Mouse (Mus musculus) MEL (cell line): Measurements from ENCODE around the gene Exosc1. TPM values are rescaled to one million over a fixed set of nuclear protein-coding genes. Genes with fewer than 3 reads are reported as not detected.

ENCODE experiments used
- DNase-seq: peaks from one replicate; pipeline ENCODE4 v3.0.0; 2011; ENCODE audit warnings: low read depth, low spot score
- H3K27ac ChIP-seq: 2 replicates; pipeline ENCODE4 v1.5.1; 2012; ENCODE audit warnings: low read depth, mild to moderate bottlenecking, control low read depth, low read length, moderate library complexity; ENCODE audit not compliant: control insufficient read depth
- H3K27me3 ChIP-seq, 2 experiments: fragments of 150-350 bp in 1 of 2; sonication (generic) in 1 of 2; 2 replicates each; pipeline ENCODE4 v1.6.1; 2012; ENCODE audit warnings: low read length in 2 of 2, mild to moderate bottlenecking in 2 of 2, improper control_type of control experiment in 1 of 2, moderate library complexity in 1 of 2; ENCODE audit not compliant: insufficient read depth in 2 of 2, control insufficient read depth in 1 of 2
- H3K36me3 ChIP-seq, 2 experiments: 2 replicates each; pipeline ENCODE4 v1.6.1; 2012 to 2014; ENCODE audit warnings: low read length in 2 of 2, improper control_type of control experiment in 1 of 2, inconsistent platforms in 1 of 2, mild to moderate bottlenecking in 1 of 2; ENCODE audit not compliant: insufficient read depth in 2 of 2, control insufficient read depth in 1 of 2
- H3K4me1 ChIP-seq, 2 experiments: fragments of 150-350 bp in 1 of 2; sonication (generic) in 1 of 2; 2 replicates each; pipeline ENCODE4 v1.6.1; 2012; ENCODE audit warnings: low read length in 2 of 2, improper control_type of control experiment in 1 of 2, mild to moderate bottlenecking in 1 of 2; ENCODE audit not compliant: insufficient read depth in 2 of 2, control insufficient read depth in 1 of 2
- H3K4me3 ChIP-seq, 2 experiments: fragments of 150-350 bp in 1 of 2; sonication (generic) in 1 of 2; 2 replicates each; pipeline ENCODE4 v1.5.1; 2012; ENCODE audit warnings: low read depth in 2 of 2, low read length in 2 of 2, mild to moderate bottlenecking in 2 of 2, moderate library complexity in 2 of 2, control low read depth in 1 of 2, improper control_type of control experiment in 1 of 2; ENCODE audit not compliant: control insufficient read depth in 1 of 2, insufficient read depth in 1 of 2
- H3K79me2 ChIP-seq: 2 replicates; pipeline ENCODE4 v1.6.1; 2012; ENCODE audit warnings: mild to moderate bottlenecking, low read length, moderate library complexity; ENCODE audit not compliant: control insufficient read depth, poor library complexity, insufficient read depth
- H3K9ac ChIP-seq: 2 replicates; pipeline ENCODE4 v1.6.1; 2012; ENCODE audit warnings: low read depth, mild to moderate bottlenecking, control low read depth, low read length, moderate library complexity; ENCODE audit not compliant: control insufficient read depth, poor library complexity, severe bottlenecking
- H3K9me3 ChIP-seq: fragments of 150-350 bp; sonication (generic); replicated peaks from 2 replicates; pipeline ENCODE4 v1.6.1; 2012; ENCODE audit warnings: mild to moderate bottlenecking, low read length, improper control_type of control experiment, moderate library complexity; ENCODE audit not compliant: insufficient read depth
- CHD1 ChIP-seq: IDR thresholded peaks from 2 replicates; pipeline ENCODE4 v1.6.1; 2012; ENCODE audit warnings: low read depth, mild to moderate bottlenecking, inconsistent platforms, low read length, improper control_type of control experiment
- CHD2 ChIP-seq: IDR thresholded peaks from 2 replicates; pipeline ENCODE4 v1.6.1; 2011; ENCODE audit warnings: low read length, improper control_type of control experiment
- CTCF ChIP-seq, 3 experiments: IDR thresholded peaks in 2 of 3; conservative IDR thresholded peaks in 1 of 3; 2 replicates each; pipeline ENCODE4 v1.5.1; 2011 to 2012; ENCODE audit warnings: low read length in 3 of 3, low read depth in 2 of 3, mild to moderate bottlenecking in 2 of 3, improper control_type of control experiment in 1 of 3, inconsistent platforms in 1 of 3, mixed read lengths in 1 of 3, moderate library complexity in 1 of 3; ENCODE audit not compliant: control insufficient read depth in 1 of 3, insufficient read depth in 1 of 3, poor library complexity in 1 of 3, severe bottlenecking in 1 of 3
- E2F4 ChIP-seq: IDR thresholded peaks from 2 replicates; pipeline ENCODE4 v1.6.1; 2011; ENCODE audit warnings: low read depth, low read length, improper control_type of control experiment, borderline replicate concordance
- ELF1 ChIP-seq: IDR thresholded peaks from 2 replicates; pipeline ENCODE4 v1.6.1; 2014; ENCODE audit warnings: low read depth, mild to moderate bottlenecking, inconsistent platforms, low read length, improper control_type of control experiment, moderate library complexity
- EP300 ChIP-seq, 2 experiments: IDR thresholded peaks; 2 replicates each; pipeline ENCODE4 v1.6.1; 2011; ENCODE audit warnings: improper control_type of control experiment in 2 of 2, low read length in 2 of 2, low read depth in 1 of 2, mild to moderate bottlenecking in 1 of 2
- ETS1 ChIP-seq: IDR thresholded peaks from 2 replicates; pipeline ENCODE4 v1.6.1; 2012; ENCODE audit warnings: low read depth, mild to moderate bottlenecking, inconsistent platforms, low read length, improper control_type of control experiment, moderate library complexity
- GABPA ChIP-seq: IDR thresholded peaks from 2 replicates; pipeline ENCODE4 v1.6.1; 2012; ENCODE audit warnings: low read depth, mild to moderate bottlenecking, inconsistent platforms, low read length, improper control_type of control experiment, moderate library complexity
- GATA1 ChIP-seq: IDR thresholded peaks from 2 replicates; pipeline ENCODE4 v1.6.1; 2011; ENCODE audit warnings: low read depth, low read length, improper control_type of control experiment
- HCFC1 ChIP-seq: IDR thresholded peaks from 2 replicates; pipeline ENCODE4 v1.6.1; 2012; ENCODE audit warnings: low read depth, mild to moderate bottlenecking, inconsistent platforms, low read length, improper control_type of control experiment, moderate library complexity
- JUND ChIP-seq: IDR thresholded peaks from 2 replicates; pipeline ENCODE4 v1.6.1; 2011; ENCODE audit warnings: low read depth, mild to moderate bottlenecking, improper control_type of control experiment, low read length
- KAT2A ChIP-seq: conservative IDR thresholded peaks from 2 replicates; pipeline ENCODE4 v1.6.1; 2012; ENCODE audit warnings: low read depth, low read length, improper control_type of control experiment, inconsistent platforms
- MAFK ChIP-seq: IDR thresholded peaks from 2 replicates; pipeline ENCODE4 v1.6.1; 2011; ENCODE audit warnings: low read depth, mild to moderate bottlenecking, low read length, improper control_type of control experiment, borderline replicate concordance
- MAX ChIP-seq: IDR thresholded peaks from 2 replicates; pipeline ENCODE4 v1.6.1; 2011; ENCODE audit warnings: low read length, improper control_type of control experiment
- MAZ ChIP-seq: IDR thresholded peaks from 2 replicates; pipeline ENCODE4 v1.6.1; 2012; ENCODE audit warnings: low read depth, mild to moderate bottlenecking, inconsistent platforms, low read length, improper control_type of control experiment
- MXI1 ChIP-seq: IDR thresholded peaks from 2 replicates; pipeline ENCODE4 v1.6.1; 2011; ENCODE audit warnings: mild to moderate bottlenecking, low read depth, low read length, improper control_type of control experiment
- MYB ChIP-seq: IDR thresholded peaks from 2 replicates; pipeline ENCODE4 v1.6.1; 2011; ENCODE audit warnings: mild to moderate bottlenecking, low read depth, low read length, improper control_type of control experiment
- MYC ChIP-seq: IDR thresholded peaks from 2 replicates; pipeline ENCODE4 v1.6.1; 2011; ENCODE audit warnings: low read depth, mild to moderate bottlenecking, low read length, improper control_type of control experiment, moderate library complexity
- NELFE ChIP-seq: IDR thresholded peaks from 2 replicates; pipeline ENCODE4 v1.6.1; 2011; ENCODE audit warnings: low read depth, low read length, improper control_type of control experiment
- NRF1 ChIP-seq: IDR thresholded peaks from 2 replicates; pipeline ENCODE4 v1.6.1; 2014; ENCODE audit warnings: low read depth, mild to moderate bottlenecking, inconsistent platforms, low read length, improper control_type of control experiment, moderate library complexity; ENCODE audit not compliant: poor library complexity, insufficient read depth, severe bottlenecking
- POLR2A ChIP-seq, 2 experiments: IDR thresholded peaks; 2 replicates each; pipeline ENCODE4 v1.6.1; 2011 to 2012; ENCODE audit warnings: low read length in 2 of 2, mild to moderate bottlenecking in 2 of 2, control low read depth in 1 of 2, improper control_type of control experiment in 1 of 2, low read depth in 1 of 2, moderate library complexity in 1 of 2; ENCODE audit not compliant: control insufficient read depth in 1 of 2, insufficient read depth in 1 of 2, poor library complexity in 1 of 2
- POLR2AphosphoS2 ChIP-seq: IDR thresholded peaks from 2 replicates; pipeline ENCODE4 v1.6.1; 2011; ENCODE audit warnings: low read length, improper control_type of control experiment
- POLR2AphosphoS5 ChIP-seq: IDR thresholded peaks from 2 replicates; pipeline ENCODE4 v1.6.1; 2012; ENCODE audit warnings: low read depth, borderline replicate concordance, mild to moderate bottlenecking, inconsistent platforms, low read length, moderate library complexity, mixed read lengths
- RAD21 ChIP-seq: IDR thresholded peaks from 2 replicates; pipeline ENCODE4 v1.6.1; 2011; ENCODE audit warnings: mild to moderate bottlenecking, low read depth, low read length, improper control_type of control experiment
- RCOR1 ChIP-seq: IDR thresholded peaks from 2 replicates; pipeline ENCODE4 v1.6.1; 2012; ENCODE audit warnings: low read depth, mild to moderate bottlenecking, inconsistent platforms, low read length, improper control_type of control experiment
- SIN3A ChIP-seq: IDR thresholded peaks from 2 replicates; pipeline ENCODE4 v1.6.1; 2012; ENCODE audit warnings: low read length, improper control_type of control experiment, inconsistent platforms
- SMC3 ChIP-seq: IDR thresholded peaks from 2 replicates; pipeline ENCODE4 v1.6.1; 2011; ENCODE audit warnings: low read depth, low read length, improper control_type of control experiment
- TAL1 ChIP-seq: IDR thresholded peaks from 2 replicates; pipeline ENCODE4 v1.6.1; 2012; ENCODE audit warnings: mild to moderate bottlenecking, inconsistent platforms, low read length, moderate library complexity, mixed read lengths
- TBP ChIP-seq: IDR thresholded peaks from 2 replicates; pipeline ENCODE4 v1.8.0; 2011; ENCODE audit warnings: low read depth, low read length, improper control_type of control experiment
- TCF12 ChIP-seq: IDR thresholded peaks from 2 replicates; pipeline ENCODE4 v1.6.1; 2014; ENCODE audit warnings: low read depth, mild to moderate bottlenecking, inconsistent platforms, low read length, improper control_type of control experiment, moderate library complexity
- USF1 ChIP-seq: IDR thresholded peaks from 2 replicates; pipeline ENCODE4 v1.6.1; 2014; ENCODE audit warnings: low read depth, mild to moderate bottlenecking, inconsistent platforms, low read length, improper control_type of control experiment, moderate library complexity
- USF2 ChIP-seq, 2 experiments: IDR thresholded peaks; 2 replicates each; pipeline ENCODE4 v1.6.1; 2011 to 2012; ENCODE audit warnings: improper control_type of control experiment in 2 of 2, low read length in 2 of 2, borderline replicate concordance in 1 of 2, inconsistent platforms in 1 of 2, low read depth in 1 of 2, mild to moderate bottlenecking in 1 of 2; ENCODE audit not compliant: insufficient read depth in 1 of 2
- ZC3H11A ChIP-seq: IDR thresholded peaks from 2 replicates; pipeline ENCODE4 v1.6.1; 2012; ENCODE audit warnings: low read depth, mild to moderate bottlenecking, inconsistent platforms, low read length, improper control_type of control experiment
- ZKSCAN1 ChIP-seq: IDR thresholded peaks from 2 replicates; pipeline ENCODE4 v1.6.1; 2012; ENCODE audit warnings: low read depth, mild to moderate bottlenecking, inconsistent platforms, low read length, improper control_type of control experiment, moderate library complexity
- ZMIZ1 ChIP-seq: IDR thresholded peaks from 2 replicates; pipeline ENCODE4 v1.6.1; 2012; ENCODE audit warnings: low read depth, mild to moderate bottlenecking, inconsistent platforms, low read length, improper control_type of control experiment, moderate library complexity
- ZNF384 ChIP-seq: IDR thresholded peaks from 2 replicates; pipeline ENCODE4 v1.6.1; 2012; ENCODE audit warnings: low read depth, mild to moderate bottlenecking, inconsistent platforms, low read length, improper control_type of control experiment
- polyA plus RNA-seq, 2 experiments: library from polyadenylated mRNA; stranded (reverse) in 1 of 2; unstranded in 1 of 2; fragments of >175 nt in 1 of 2; fragments of >200 nt in 1 of 2; gene quantifications; 2 replicates each; pipeline versions ENCODE4 v1.2.1 to v1.2.4; 2012; ENCODE audit warnings: low replicate concordance in 2 of 2, low read depth in 1 of 2; ENCODE audit not compliant: insufficient read length in 2 of 2, insufficient read depth in 1 of 2, missing spikeins in 1 of 2
- total RNA-seq: library from RNA; depleted of rRNA; stranded (reverse); fragments of 300-350 nt; gene quantifications from 2 replicates; pipeline ENCODE4 v1.2.3, GENCODE M21; 2012; rRNA removed

Exosc1 gene
- total RNA-seq (101 and 118 TPM in 2 replicates), polyA plus RNA-seq (100 to 1,000 TPM; 162 to 390 TPM)

DNA sequence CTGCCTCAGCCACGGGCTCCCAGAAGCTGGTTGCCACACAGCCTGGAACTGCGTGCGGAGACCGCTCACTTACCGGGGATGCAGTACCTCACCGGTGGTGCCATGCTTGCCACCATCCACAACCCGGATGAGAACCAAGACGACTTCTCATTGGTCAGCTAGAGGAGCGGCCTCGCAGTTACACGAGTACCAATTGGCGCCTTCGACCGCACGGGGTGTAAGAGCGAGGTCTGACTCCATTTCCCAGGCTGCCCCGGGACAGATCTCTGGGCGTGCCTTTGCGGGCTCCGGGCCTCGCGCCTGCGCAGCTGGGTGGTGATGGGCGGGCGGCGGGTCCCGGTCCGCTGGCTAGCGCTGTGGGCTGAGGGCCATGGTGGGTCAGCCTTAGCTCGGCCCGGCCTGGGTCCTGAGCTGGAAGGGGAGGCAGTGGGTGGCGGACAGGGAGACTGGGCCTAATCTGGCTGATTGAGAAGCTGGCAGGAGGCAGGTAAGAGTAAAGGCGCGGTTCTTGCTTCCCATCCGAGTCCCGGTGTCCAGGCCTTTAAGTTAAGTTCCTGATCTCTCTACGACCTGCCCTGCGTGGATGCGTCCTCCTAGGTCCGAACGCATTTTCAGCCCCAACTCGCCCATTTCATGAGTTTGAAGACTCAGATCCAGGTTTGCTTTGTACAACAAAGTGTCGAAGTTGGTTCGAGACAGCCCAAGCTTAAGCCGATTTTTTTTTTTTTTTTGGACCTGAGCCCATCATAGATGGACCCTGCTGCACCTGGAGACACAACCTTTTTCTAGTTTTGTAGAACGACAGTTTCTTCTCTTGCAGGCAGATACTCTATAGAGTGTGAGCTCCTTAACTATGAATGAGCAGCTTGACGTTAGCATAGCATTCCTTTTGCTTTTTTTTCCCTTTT, at the start of gene Exosc1, which contains the start of gene Zdhhc16:
Exosc1 (minus strand) TSS at position 245 of the 908 bp plus-strand sequence.
Zdhhc16 (plus strand) TSS at position 302 of the 908 bp plus-strand sequence.
- Histone ChIP-seq H3K27me3 (no peaks in the 10 kb centered on the region), H3K27ac (peak within 1 kb of the TSS; percentile 41), H3K79me2 (peaks cover 46% of the 10 kb centered on the region), H3K9ac (peak within 1 kb of the TSS; percentile 78), H3K4me1 (peaks cover 4 to 15% of the 10 kb centered on the region in 2 experiments), H3K9me3 (no peaks in the 10 kb centered on the region), H3K36me3 (peaks cover 8 to 23% of the 10 kb centered on the region in 2 experiments), H3K4me3 (peak within 1 kb of the TSS; percentile 78 to 81)
- TF ChIP-seq NRF1 (peak; percentile 99), RAD21 (no peak), TCF12 (no peak), TAL1 (no peak), CTCF (IDR thresholded peaks at IDR 0.05 in 2 of 3, conservative IDR thresholded peaks at IDR 0.05 in 1 of 3; ENCODE audit: control insufficient read depth in 1 of 3, insufficient read depth in 1 of 3, low read depth in 2 of 3, low read length in 3 of 3, poor library complexity in 1 of 3, severe bottlenecking in 1 of 3) (no peak), POLR2A (IDR thresholded peaks at IDR 0.05; ENCODE audit: control insufficient read depth in 1 of 2, insufficient read depth in 1 of 2, low read depth in 1 of 2, low read length in 2 of 2, poor library complexity in 1 of 2) (peak; percentile 91 to 99), MYC (peak; percentile 96), USF1 (peak; percentile 88), RCOR1 (no peak), E2F4 (no peak; the same call in 1 of the 2 replicates), MAFK (no peak), JUND (no peak), HCFC1 (peak; percentile 98), ZC3H11A (no peak), KAT2A (peak; percentile 97), POLR2AphosphoS2 (peak; percentile 97), ZKSCAN1 (no peak), SIN3A (peak; percentile 96), NELFE (peak; percentile 95), TBP (peak; percentile 83), GATA1 (no peak), EP300 (IDR thresholded peaks at IDR 0.05; ENCODE audit: low read depth in 1 of 2, low read length in 2 of 2) (peak in 1 of 2 experiments; percentile 7; a peak in 2 of 4 replicates), USF2 (IDR thresholded peaks at IDR 0.05; ENCODE audit: borderline replicate concordance in 1 of 2, insufficient read depth in 1 of 2, low read depth in 1 of 2, low read length in 2 of 2) (no peak), ELF1 (peak; percentile 94), CHD1 (0 out of 2 replicates have a peak, but pooled peaks have one; percentile 35), MAX (peak; percentile 90), MYB (no peak), MAZ (no peak), ZMIZ1 (peak; percentile 56), SMC3 (no peak), CHD2 (peak; percentile 92), MXI1 (peak; percentile 98), ETS1 (0 out of 2 replicates have a peak, but pooled peaks have one; percentile 26), GABPA (no peak), POLR2AphosphoS5 (no peak), ZNF384 (peak; percentile 91)
- DNase-seq: peak; percentile 100
